Mouse (Mus musculus) lung, postnatal 36 days (tissue): ENCODE measurements around the gene Pappa2.

ENCODE experiments used
- DNase-seq: peaks from one replicate; pipeline ENCODE4 v3.0.0; 2022; ENCODE audit warnings: mixed read lengths

Gene Pappa2

DNA sequence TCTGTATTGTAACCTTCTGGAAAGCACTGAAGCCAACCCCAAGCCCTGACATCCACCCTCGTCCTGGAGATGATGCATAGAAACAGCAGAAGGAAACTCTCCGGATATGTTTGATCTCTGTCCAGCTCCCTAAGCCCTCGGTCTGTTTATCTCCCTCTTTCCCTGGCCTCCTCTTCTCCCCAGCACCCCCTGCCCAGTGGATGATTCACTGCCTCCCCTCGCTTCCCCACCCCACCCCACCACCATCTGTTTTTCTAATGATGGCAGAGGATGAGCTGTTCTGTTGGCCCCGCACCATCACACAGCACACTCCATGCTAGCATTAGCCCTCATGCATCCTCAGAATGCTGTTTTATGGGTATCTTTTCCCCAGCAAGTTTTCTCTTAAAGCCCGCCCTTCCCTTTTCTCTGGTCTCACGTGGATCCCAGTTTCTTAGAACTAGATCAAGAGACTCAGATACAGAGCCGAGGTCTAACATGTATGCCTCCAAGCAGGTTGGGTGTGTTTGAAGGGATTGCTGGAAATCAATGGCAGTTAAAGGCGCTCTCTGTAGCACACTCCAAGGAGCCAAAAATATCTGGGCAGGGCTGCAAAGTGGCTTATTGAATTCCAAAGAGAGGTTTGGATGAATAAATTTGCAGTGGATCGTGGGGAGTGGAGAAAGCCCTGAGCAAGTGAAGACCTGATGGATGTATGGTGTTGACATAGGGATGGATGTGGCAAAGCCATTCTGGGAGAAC lies 231.8 kb downstream of the Pappa2 start:
- no peak for DNase-seq

GRCm38 (mm10) chr1:158741449-158741848 lies 238.8 kb downstream of the Pappa2 start:
- DNase-seq: no peak

DNA sequence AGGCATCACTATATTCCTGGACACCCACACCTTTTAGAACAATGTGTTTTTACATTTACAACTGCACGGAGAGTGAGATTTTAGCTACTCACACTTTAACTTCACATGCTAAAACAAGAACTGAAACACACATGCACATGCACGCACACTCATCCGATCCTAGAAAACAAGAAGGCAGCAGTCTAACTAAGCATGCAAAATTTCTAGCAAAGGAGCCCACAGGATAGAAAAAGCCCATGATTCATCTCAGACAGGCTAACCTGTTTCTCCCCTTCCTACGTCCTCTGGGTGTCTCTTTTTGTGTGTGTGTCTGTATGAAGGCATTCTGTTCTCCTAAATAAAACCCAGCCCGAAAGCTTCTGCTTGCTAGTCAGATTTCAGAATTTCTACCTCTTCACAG lies 239.3 kb downstream of the Pappa2 start:
- no peak for DNase-seq

DNA sequence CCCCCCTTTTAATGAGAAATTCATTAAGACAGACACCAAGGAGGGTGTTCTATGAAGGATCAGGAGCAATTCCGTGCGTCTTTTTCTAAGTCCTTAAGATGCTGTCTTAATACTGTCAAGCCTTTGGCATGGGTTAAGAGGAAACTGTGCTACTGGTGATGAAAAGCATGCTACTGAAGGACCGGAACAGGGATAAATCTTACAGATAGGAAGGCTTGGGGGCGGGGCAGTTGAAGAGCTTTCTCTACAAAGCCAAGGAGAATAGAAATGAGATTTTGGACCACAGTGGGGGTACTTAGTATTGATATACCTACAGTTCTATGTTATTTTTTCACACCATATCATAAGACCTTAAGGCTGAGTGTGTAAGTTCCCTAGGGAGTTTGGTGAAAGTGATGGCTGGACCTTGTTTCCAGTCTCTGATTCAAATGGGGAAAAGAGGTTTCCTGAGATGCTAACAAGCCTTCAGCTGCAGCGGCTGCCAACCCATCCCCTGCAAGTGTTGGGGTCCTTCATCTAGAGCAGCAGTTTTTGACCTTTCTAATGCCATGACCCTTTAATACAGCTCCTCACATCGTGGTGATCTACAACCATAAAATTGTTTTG lies 240.0 kb downstream of the Pappa2 start:
- no peak for DNase-seq

- peak; percentile 4 for DNase-seq
Observed at GRCm38 (mm10) chr1:158739132-158739919, 241.0 kb downstream of the Pappa2 start.

DNA sequence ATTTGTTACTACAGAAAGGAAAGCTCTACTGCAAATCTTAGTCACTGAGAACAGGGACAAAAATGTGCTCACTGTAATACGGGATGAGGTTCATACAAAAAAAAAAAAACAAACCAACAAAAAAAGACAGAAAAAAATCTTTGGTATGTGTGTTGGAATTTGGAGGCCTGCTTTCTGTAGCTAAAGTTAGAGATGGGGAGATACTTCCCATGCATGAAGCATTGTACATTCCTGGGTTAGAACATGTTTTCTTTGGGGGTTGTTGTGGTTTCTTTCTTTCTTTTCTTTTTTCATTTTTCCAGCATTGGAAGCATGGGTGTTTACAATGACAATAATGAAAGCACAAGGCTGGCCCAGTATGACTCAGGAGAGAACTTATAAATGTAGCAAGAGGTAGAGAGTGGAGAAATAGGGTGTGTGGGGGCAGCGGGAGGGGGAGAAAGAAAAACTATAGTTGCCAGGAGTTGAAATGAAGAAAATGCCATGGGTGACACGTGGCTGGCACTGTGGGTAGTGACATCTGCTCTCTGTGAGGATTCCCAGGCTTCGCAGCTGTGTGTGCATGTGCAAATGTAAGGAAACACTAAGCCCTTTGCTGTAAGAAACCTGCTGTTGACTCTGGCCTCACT lies 247.3 kb downstream of the Pappa2 start:
- no peak for DNase-seq

DNA sequence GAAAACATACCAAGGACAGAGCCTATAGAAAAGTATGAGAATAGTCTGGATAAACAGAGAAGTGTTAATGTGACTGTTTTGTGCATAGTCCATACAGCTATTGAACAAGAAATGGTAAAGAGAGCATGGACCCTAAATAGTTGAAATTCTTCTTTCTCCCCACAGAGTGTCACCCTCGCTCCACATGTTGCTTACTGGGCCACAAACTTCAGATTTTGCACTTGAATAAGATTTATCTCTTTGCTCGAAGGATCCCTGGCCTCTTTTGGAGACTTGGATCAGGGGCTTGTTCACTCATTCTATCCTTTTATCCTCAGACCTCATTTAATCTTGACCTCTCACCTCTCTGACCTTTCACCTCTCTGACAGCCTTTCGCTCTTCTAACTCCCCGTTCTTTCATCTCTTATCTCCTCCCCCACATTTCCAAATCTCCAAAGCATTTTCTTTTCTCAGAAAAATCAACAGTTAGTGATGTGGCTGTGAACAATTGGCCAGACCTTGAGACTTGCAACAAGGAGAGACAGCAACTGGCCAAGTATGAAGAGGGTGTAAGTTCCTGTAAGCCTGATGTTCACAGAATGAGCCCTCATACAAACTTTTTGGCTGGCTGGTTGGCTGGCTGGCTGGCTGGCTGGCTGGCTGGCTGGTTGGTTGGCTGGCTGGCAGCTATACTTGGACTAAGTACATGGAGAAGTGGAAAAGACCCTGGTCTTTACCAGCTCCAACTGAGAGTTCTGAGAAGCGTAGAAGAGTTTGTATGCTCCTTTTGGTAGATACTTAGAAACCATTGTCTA lies 266.8 kb downstream of the Pappa2 start:
- DNase-seq: peak; percentile 27

GRCm38 (mm10) chr1:158701336-158701735 lies 279.0 kb downstream of the Pappa2 start:
- DNase-seq: peak; percentile 5

DNA sequence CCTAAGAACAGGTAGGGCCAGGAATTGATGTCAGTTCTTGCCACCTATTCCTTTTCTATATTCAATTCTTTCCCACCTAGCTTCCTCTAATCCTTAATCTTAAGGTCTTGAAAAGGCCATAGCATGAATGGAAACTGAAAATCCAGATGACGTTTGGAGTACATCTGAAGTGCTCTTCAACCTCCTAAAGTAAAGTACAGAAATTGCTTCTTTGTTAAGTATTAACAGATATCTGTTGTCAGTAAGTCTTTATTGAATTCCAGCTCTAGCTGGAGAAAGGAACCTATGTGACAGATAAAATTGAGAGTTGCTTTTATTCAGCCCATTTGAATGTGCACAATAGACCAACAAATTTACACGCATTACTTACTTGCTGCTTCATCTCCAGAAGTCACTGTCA lies 280.1 kb downstream of the Pappa2 start:
- DNase-seq: peak; percentile 16

- peak; percentile 72 for DNase-seq
Observed at GRCm38 (mm10) chr1:158699276-158699675, 281.0 kb downstream of the Pappa2 start.

DNA sequence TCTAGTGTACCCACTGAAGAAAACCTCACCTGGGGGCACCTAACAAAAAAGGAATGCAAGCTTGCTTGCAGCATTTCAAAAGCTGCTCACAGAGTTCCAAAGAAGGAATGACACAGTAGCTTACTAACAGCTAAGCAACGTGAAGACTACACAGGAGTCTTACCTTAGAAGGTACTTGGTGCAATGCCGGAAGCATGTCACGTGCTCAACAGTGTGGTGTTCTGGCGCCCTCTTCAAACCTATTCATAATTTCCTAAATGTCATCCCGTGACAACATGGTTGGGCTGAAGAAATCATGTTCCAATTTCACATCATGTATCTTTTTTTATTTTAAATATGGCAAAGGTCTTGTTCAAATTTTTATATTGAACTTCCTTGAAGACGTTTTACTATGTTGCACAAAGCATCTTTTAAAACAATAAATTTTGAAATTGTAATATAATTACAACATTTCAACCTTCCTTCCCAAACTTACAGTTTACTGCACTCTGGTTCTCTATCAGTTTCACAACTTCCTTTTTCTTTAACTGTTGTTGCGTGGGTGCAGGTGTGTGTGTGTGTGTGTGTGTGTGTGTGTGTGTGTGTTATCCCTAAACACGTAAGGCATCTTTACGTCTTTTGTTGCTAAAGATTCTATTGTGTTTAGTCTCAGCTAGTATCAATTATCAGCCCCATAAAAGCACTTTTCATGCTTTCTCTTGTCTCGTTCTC lies 282.3 kb downstream of the Pappa2 start:
- DNase-seq: no peak

DNA sequence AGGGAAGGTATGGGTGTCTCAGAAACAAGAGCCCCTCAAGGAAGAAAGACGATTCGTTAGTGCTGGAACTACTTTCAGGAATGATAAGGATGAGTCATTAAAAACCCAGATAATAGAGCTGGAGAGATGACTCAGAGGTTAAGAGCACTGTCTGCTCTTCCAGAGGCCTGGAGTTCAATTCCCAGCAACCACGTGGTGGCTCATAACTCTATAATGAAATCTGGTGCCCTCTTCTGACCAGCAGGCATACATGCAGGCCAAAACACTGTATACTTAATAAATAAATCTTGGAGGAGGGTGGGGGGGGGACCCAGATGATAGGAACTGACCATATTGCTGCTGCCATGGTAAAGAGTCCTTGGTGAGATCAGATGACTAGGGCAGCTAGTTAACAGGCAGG lies 282.9 kb downstream of the Pappa2 start:
- DNase-seq: no peak

- DNase-seq: no peak
Observed at GRCm38 (mm10) chr1:158687726-158688125, 292.6 kb downstream of the Pappa2 start.

GRCm38 (mm10) chr1:158669971-158670592 lies 310.2 kb downstream of the Pappa2 start:
- peak; percentile 71 for DNase-seq

GRCm38 (mm10) chr1:158666001-158666400 lies 314.3 kb downstream of the Pappa2 start:
- DNase-seq: no peak
